Mouse (Mus musculus) neural tube, embryonic 13.5 days (tissue): ENCODE measurements around the gene Wdr18. TPM values are rescaled to one million over a fixed set of nuclear protein-coding genes. Genes with fewer than 3 reads are reported as not detected.

Experiments
- ATAC-seq: fragments of 200-750 bp; cut with Nextera tagmentation; 2 replicates; pipeline ENCODE4 v1.8.0; 2017; ENCODE audit warnings: low read depth, mild to moderate bottlenecking, moderate TSS enrichment, moderate library complexity
- H3K27ac ChIP-seq: fragments of 300-500 bp; sonication (generic); replicated peaks from 2 replicates; pipeline ENCODE4 v1.5.1; 2015; ENCODE audit warnings: moderate library complexity, mild to moderate bottlenecking, inconsistent platforms
- H3K27me3 ChIP-seq: fragments of 300-500 bp; sonication (generic); 2 replicates; pipeline ENCODE4 v1.6.1; 2015; ENCODE audit warnings: mild to moderate bottlenecking, inconsistent platforms
- H3K36me3 ChIP-seq: fragments of 300-500 bp; sonication (generic); 2 replicates; pipeline ENCODE4 v1.6.1; 2015; ENCODE audit warnings: mild to moderate bottlenecking, inconsistent platforms
- H3K4me1 ChIP-seq: fragments of 300-500 bp; sonication (generic); replicated peaks from 2 replicates; pipeline ENCODE4 v1.6.1; 2015; ENCODE audit warnings: inconsistent platforms
- H3K4me2 ChIP-seq: fragments of 300-500 bp; sonication (generic); 2 replicates; pipeline ENCODE4 v1.6.1; 2015; ENCODE audit warnings: inconsistent platforms, mild to moderate bottlenecking, moderate library complexity
- H3K4me3 ChIP-seq: fragments of 300-500 bp; sonication (generic); 2 replicates; pipeline ENCODE4 v1.5.1; 2015; ENCODE audit warnings: mild to moderate bottlenecking, inconsistent platforms
- H3K9ac ChIP-seq: fragments of 300-500 bp; sonication (generic); 2 replicates; pipeline ENCODE4 v1.6.1; 2015; ENCODE audit warnings: moderate library complexity, mild to moderate bottlenecking, inconsistent platforms
- H3K9me3 ChIP-seq: fragments of 300-500 bp; sonication (generic); 2 replicates; pipeline ENCODE4 v1.6.1; 2016; ENCODE audit warnings: inconsistent platforms
- WGBS: fragments of 180-500 bp; shearing (Covaris S2); methylation state at CpG from one replicate; pipeline ENCODE4 v1.1.7; 2015; 5-methylcytosine and 5-hydroxymethylcytosine counted together
- polyA plus RNA-seq: library from polyadenylated mRNA; unstranded; fragments of >200 nt; fragmentation: Nextera tagmentation; extraction: Ambion mirVana; gene quantifications from 2 replicates; pipeline ENCODE4 v1.2.1, GENCODE M21; 2015

The Wdr18 gene
- polyA plus RNA-seq, 1 experiment from 2014 or later: 85.7 TPM

- H3K27ac ChIP-seq: peak overlapping the region; percentile 96
- H3K4me2 ChIP-seq: peak overlapping the region; percentile 76
- H3K36me3 ChIP-seq: peaks cover 36% of the 10 kb centered on the region
- H3K9ac ChIP-seq: peak overlapping the region; percentile 94
- H3K4me1 ChIP-seq: peaks cover 77% of the 10 kb centered on the region
- no peaks in the 10 kb centered on the region for H3K9me3 ChIP-seq
- no peak for ATAC-seq
- 76% methylated on average over 18 of the region's 18 CpGs for WGBS
- peak overlapping the region; percentile 96 for H3K4me3 ChIP-seq
- no peaks in the 10 kb centered on the region for H3K27me3 ChIP-seq
Observed at GRCm38 (mm10) chr10:79929967-79930825, 29.8 kb upstream of the Wdr18 start.

DNA sequence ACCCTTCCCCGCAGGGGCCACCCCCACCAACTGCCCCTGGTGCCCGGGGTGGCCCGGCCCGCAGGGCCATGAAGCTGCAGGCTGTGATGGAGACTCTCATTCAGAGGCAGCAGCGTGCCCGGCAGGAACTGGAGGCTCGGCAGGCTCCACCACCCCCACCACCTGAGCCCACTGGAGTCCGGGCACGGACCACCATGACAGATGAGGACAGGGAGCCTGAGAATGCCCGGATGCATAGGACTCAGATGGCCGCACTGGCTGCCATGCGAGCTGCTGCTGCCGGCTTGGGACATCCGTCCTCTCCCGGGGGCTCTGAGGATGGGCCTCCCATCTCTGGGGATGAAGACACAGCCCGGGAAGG lies 29.1 kb upstream of the Wdr18 start:
- H3K36me3 ChIP-seq: peaks cover 40% of the 10 kb centered on the region
- H3K4me2 ChIP-seq: peak overlapping the region; percentile 76; the same call in 1 of the 2 replicates
- H3K4me1 ChIP-seq: peaks cover 79% of the 10 kb centered on the region
- peak overlapping the region; percentile 49; the same call in 1 of the 2 replicates for H3K27ac ChIP-seq
- ATAC-seq: no peak
- H3K4me3 ChIP-seq: no peak overlapping the region
- no peaks in the 10 kb centered on the region for H3K27me3 ChIP-seq
- whole genome bisulfite sequencing: 51% methylated on average over 16 of the region's 16 CpGs
- peak overlapping the region; percentile 94; the same call in 1 of the 2 replicates for H3K9ac ChIP-seq
- no peaks in the 10 kb centered on the region for H3K9me3 ChIP-seq

DNA sequence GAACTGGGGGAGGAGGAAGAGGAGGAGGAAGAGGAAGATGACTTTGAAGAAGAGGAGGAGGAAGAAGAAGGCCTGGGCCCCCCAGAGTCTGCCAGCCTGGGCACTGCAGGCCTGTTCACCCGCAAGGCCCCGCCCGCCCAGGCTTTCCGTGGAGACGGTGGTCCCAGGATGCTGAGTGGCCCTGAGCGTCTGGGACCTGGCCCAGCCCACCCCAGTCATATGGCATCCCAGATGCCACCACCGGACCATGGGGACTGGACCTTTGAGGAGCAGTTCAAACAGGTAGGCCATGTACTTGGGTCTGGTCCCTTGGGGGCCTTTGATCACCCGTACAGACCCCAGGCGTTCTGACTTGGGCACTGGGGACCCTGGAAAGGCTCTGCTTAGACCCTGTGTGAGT lies 28.2 kb upstream of the Wdr18 start:
- Histone ChIP-seq H3K9ac (no peak overlapping the region), H3K4me1 (peaks cover 81% of the 10 kb centered on the region)
- WGBS: 81% methylated on average over 9 of the region's 9 CpGs

GRCm38 (mm10) chr10:79932736-79933135 lies 27.2 kb upstream of the Wdr18 start:
- H3K27ac ChIP-seq: peak overlapping the region; percentile 80
- no peaks in the 10 kb centered on the region for H3K27me3 ChIP-seq
- H3K4me2 ChIP-seq: peak overlapping the region; percentile 22
- H3K4me3 ChIP-seq: no peak overlapping the region
- H3K4me1 ChIP-seq: peaks cover 90% of the 10 kb centered on the region
- H3K9ac ChIP-seq: peak overlapping the region; percentile 43; the same call in 1 of the 2 replicates
- peaks cover 43% of the 10 kb centered on the region for H3K36me3 ChIP-seq
- no peaks in the 10 kb centered on the region for H3K9me3 ChIP-seq
- 15% methylated on average over 8 of the region's 8 CpGs for WGBS
- ATAC-seq: no peak

More for the DNA sequence above, 28.2 kb upstream of the Wdr18 start:
- Histone ChIP-seq H3K27me3 (no peaks in the 10 kb centered on the region), H3K36me3 (peaks cover 42% of the 10 kb centered on the region), H3K27ac (0 out of 2 replicates have a peak overlapping the region, but pooled peaks have one; percentile 80), H3K4me2 (0 out of 2 replicates have a peak overlapping the region, but pooled peaks have one; percentile 22), H3K4me3 (no peak overlapping the region), H3K9me3 (no peaks in the 10 kb centered on the region)
- no peak for ATAC-seq

DNA sequence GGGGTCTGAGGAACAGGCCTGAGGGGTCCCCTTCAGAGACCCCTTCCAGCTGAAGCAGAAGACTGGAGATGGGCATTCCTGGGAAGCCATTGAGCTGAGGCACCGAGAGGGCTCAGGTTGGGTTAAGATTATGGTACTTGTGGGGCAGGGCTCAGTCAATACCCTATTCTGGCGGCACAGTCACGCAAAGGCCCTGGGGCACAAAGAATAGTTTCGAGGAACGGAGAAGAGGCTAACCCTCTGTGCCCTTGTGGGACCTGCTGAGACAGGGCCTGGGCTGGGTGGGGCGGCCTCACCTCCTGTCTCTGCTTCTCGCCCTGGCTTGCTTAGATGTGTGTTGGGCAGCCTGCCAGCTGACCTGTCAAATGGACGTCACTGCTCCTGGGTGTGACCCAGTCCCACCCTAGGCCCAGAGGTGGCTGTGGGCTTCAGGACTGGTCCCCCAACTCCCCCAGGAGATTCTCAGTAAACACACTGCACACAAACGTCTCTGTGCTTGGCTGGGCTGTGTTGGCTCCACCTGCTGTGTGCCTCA lies 26.7 kb upstream of the Wdr18 start:
- peak overlapping the region; percentile 43; the same call in 1 of the 2 replicates for H3K9ac ChIP-seq
- H3K9me3 ChIP-seq: no peaks in the 10 kb centered on the region
- no peak for ATAC-seq
- H3K4me3 ChIP-seq: no peak overlapping the region
- no peaks in the 10 kb centered on the region for H3K27me3 ChIP-seq
- H3K4me1 ChIP-seq: peaks cover 95% of the 10 kb centered on the region
- peak overlapping the region; percentile 80 for H3K27ac ChIP-seq
- H3K4me2 ChIP-seq: no peak overlapping the region; the same call in 1 of the 2 replicates
- 62% methylated on average over 9 of the region's 9 CpGs for WGBS
- H3K36me3 ChIP-seq: peaks cover 47% of the 10 kb centered on the region

DNA sequence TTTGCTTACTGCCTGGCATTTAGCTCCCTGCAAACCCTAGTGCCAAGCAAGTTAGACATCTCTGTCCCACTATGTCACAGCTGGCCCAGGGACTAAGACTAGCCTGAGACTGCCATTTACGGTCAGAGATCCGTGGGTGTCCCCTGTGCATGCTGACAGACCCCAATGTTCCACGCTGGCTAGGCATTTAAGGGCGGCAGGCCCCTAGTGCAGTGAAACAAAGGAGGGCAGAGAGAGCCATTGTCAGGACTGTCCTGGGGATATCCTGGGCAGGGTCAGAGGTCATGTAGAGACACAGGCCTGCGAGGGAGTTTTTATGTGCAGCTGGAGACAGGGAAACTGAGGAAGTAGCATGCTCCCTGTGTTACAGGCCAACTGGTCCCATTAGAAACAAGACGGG lies 26.1 kb upstream of the Wdr18 start:
- 27% methylated on average over 6 of the region's 6 CpGs for WGBS
- Histone ChIP-seq H3K9ac (peak overlapping the region; percentile 38; the same call in 1 of the 2 replicates), H3K4me2 (no peak overlapping the region), H3K27ac (peak overlapping the region; percentile 80), H3K4me3 (no peak overlapping the region), H3K4me1 (peaks cover 94% of the 10 kb centered on the region), H3K9me3 (no peaks in the 10 kb centered on the region), H3K36me3 (peaks cover 47% of the 10 kb centered on the region), H3K27me3 (no peaks in the 10 kb centered on the region)
- ATAC-seq: no peak

DNA sequence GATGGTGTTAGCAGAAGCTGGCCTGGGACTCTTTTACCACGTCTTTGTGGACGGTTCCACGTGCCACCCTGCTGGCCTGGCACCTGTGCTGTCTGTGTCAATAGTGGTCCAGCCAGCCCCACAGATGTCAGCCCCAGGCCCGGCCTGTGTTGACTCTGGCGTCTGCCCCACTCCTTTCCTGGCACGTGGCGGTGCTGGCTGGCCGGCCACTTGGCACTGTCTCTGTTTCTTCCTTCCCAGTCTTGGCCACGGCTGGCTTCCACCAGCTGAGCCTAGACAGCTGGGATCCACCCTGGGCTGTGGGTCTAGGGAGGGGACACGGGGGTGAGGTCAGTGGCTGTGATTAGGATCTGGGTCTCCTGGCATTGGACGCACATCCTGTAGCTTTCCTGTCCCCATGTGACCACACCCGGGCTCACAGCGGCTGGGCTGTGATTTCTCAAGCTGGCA lies 25.7 kb upstream of the Wdr18 start:
- Histone ChIP-seq H3K27me3 (no peaks in the 10 kb centered on the region), H3K4me2 (no peak overlapping the region), H3K27ac (peak overlapping the region; percentile 80), H3K36me3 (peaks cover 47% of the 10 kb centered on the region), H3K4me1 (peaks cover 89% of the 10 kb centered on the region), H3K9ac (no peak overlapping the region; the same call in 1 of the 2 replicates), H3K9me3 (no peaks in the 10 kb centered on the region), H3K4me3 (no peak overlapping the region)
- WGBS: 51% methylated on average over 13 of the region's 13 CpGs
- 0 out of 2 replicates have a peak, but pooled peaks have one; percentile 15 for ATAC-seq

DNA sequence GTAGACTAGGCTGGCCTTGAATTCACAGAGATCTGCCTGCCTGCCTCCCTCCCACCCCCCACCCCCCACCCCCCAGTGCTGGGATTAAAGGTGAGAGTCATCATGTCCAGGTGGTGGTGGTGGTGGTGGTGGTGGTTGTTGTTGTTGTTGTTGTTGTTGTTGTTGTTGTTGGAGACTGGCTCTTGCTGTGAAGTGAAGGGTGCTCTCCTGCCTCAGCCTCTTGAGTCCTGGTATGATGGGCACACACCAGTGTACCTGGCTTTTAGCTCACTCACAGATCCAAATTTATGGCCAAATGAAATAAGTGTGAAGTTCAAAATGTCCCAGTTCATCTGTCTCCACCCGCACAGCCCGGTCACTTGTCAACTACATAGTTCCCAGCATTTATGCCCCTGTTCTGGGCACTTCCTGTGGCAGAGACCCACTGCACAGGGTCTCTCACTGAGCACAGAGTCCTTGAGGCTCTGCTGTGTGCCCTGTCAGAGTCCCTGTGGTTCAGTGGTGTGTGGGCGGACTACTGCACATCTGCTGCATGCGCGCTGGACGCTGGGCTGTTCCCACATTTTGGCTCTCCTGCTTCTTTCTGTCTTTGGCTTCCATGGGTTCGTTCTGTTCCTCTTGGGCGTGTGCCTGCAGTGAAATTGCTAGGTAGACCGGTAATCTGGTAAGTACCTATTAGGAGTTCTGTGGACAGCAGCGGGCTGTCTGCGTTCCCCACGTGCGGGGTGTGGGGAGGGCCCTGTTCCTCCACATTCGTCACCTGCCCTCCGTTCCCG lies 25.0 kb upstream of the Wdr18 start:
- Histone ChIP-seq H3K4me2 (no peak overlapping the region), H3K9me3 (no peaks in the 10 kb centered on the region), H3K4me1 (peaks cover 82% of the 10 kb centered on the region), H3K4me3 (no peak overlapping the region), H3K27me3 (no peaks in the 10 kb centered on the region), H3K9ac (no peak overlapping the region), H3K27ac (peak overlapping the region; percentile 80), H3K36me3 (peaks cover 47% of the 10 kb centered on the region)
- 89% methylated on average over 16 of the region's 16 CpGs for WGBS
- no peak for ATAC-seq

GRCm38 (mm10) chr10:79936284-79936910 lies 23.6 kb upstream of the Wdr18 start:
- peaks cover 68% of the 10 kb centered on the region for H3K4me1 ChIP-seq
- H3K27ac ChIP-seq: peak overlapping the region; percentile 61
- H3K4me2 ChIP-seq: peak overlapping the region; percentile 27; the same call in 1 of the 2 replicates
- peaks cover 46% of the 10 kb centered on the region for H3K36me3 ChIP-seq
- H3K9me3 ChIP-seq: no peaks in the 10 kb centered on the region
- no peaks in the 10 kb centered on the region for H3K27me3 ChIP-seq
- 75% methylated on average over 10 of the region's 10 CpGs for WGBS
- no peak overlapping the region for H3K4me3 ChIP-seq
- H3K9ac ChIP-seq: no peak overlapping the region
- no peak for ATAC-seq

GRCm38 (mm10) chr10:79936911-79937441 lies 23.0 kb upstream of the Wdr18 start:
- WGBS: 51% methylated on average over 27 of the region's 27 CpGs
- peak overlapping the region; percentile 27; the same call in 1 of the 2 replicates for H3K4me2 ChIP-seq
- ATAC-seq: peak; percentile 26; the same call in 1 of the 2 replicates
- peak overlapping the region; percentile 41; the same call in 1 of the 2 replicates for H3K9ac ChIP-seq
- peaks cover 62% of the 10 kb centered on the region for H3K4me1 ChIP-seq
- H3K27ac ChIP-seq: peak overlapping the region; percentile 61
- peaks cover 45% of the 10 kb centered on the region for H3K36me3 ChIP-seq
- H3K9me3 ChIP-seq: no peaks in the 10 kb centered on the region
- H3K27me3 ChIP-seq: no peaks in the 10 kb centered on the region
- no peak overlapping the region for H3K4me3 ChIP-seq
